Mouse (Mus musculus) heart, embryonic 14.5 days (tissue): ENCODE data around the gene Tmem179. TPM values are rescaled to one million over a fixed set of nuclear protein-coding genes. Genes with fewer than 3 reads are reported as not detected.

Source experiments
- ATAC-seq: fragments of 200-750 bp; cut with Nextera tagmentation; 2 replicates; pipeline ENCODE4 v1.8.0; 2017; ENCODE audit warnings: low read depth, moderate TSS enrichment; ENCODE audit not compliant: insufficient number of reproducible peaks, insufficient read depth, low FRiP score
- H3K27ac ChIP-seq, 2 experiments: fragments of 200-500 bp in 1 of 2; fragments of 300-500 bp in 1 of 2; sonication (generic) in 1 of 2; replicated peaks in 1 of 2; 2 replicates each; pipeline ENCODE4 v1.5.1; 2012 to 2014; ENCODE audit warnings: low read depth in 2 of 2, low read length in 2 of 2, control low read depth in 1 of 2, mild to moderate bottlenecking in 1 of 2, mixed read lengths in 1 of 2; ENCODE audit not compliant: control insufficient read depth in 1 of 2, insufficient read depth in 1 of 2
- H3K27me3 ChIP-seq: fragments of 300-500 bp; sonication (generic); 2 replicates; pipeline ENCODE4 v1.6.1; 2014; ENCODE audit warnings: mild to moderate bottlenecking, low read length, control low read depth; ENCODE audit not compliant: control insufficient read depth, insufficient read depth
- H3K36me3 ChIP-seq: fragments of 300-500 bp; sonication (generic); 2 replicates; pipeline ENCODE4 v1.6.1; 2014; ENCODE audit warnings: mild to moderate bottlenecking, control low read depth, low read length, mixed read lengths; ENCODE audit not compliant: control insufficient read depth, insufficient read depth
- H3K4me1 ChIP-seq, 2 experiments: fragments of 200-500 bp in 1 of 2; fragments of 300-500 bp in 1 of 2; sonication (generic) in 1 of 2; 2 replicates each; pipeline ENCODE4 v1.6.1; 2012 to 2014; ENCODE audit warnings: low read length in 2 of 2, control low read depth in 1 of 2, mixed read lengths in 1 of 2; ENCODE audit not compliant: control insufficient read depth in 2 of 2, insufficient read depth in 2 of 2
- H3K4me2 ChIP-seq: fragments of 300-500 bp; sonication (generic); 2 replicates; pipeline ENCODE4 v1.6.1; 2014; ENCODE audit warnings: mild to moderate bottlenecking, low read length
- H3K4me3 ChIP-seq, 2 experiments: fragments of 200-500 bp in 1 of 2; fragments of 300-500 bp in 1 of 2; sonication (generic) in 1 of 2; 2 replicates each; pipeline ENCODE4 v1.5.1; 2012 to 2014; ENCODE audit warnings: low read length in 2 of 2, mild to moderate bottlenecking in 2 of 2, control low read depth in 1 of 2, low read depth in 1 of 2, moderate library complexity in 1 of 2; ENCODE audit not compliant: control insufficient read depth in 1 of 2, insufficient read depth in 1 of 2
- H3K9ac ChIP-seq: fragments of 300-500 bp; sonication (generic); 2 replicates; pipeline ENCODE4 v1.6.1; 2014; ENCODE audit warnings: mild to moderate bottlenecking, low read length
- H3K9me3 ChIP-seq: fragments of 300-500 bp; sonication (generic); 2 replicates; pipeline ENCODE4 v1.6.1; 2016; ENCODE audit warnings: low read length, control low read depth; ENCODE audit not compliant: control insufficient read depth
- WGBS: fragments of 180-500 bp; shearing (Covaris S2); extraction: QIAGEN DNeasy Blood & Tissue Kit; methylation state at CpG from one replicate; pipeline ENCODE4 v1.1.7; 2014; 5-methylcytosine and 5-hydroxymethylcytosine counted together
- polyA plus RNA-seq: library from polyadenylated mRNA; unstranded; fragments of >200 nt; fragmentation: Nextera tagmentation; extraction: Ambion mirVana; gene quantifications from 2 replicates; pipeline ENCODE4 v1.2.1, GENCODE M21; 2014

Tmem179 gene
- polyA plus RNA-seq, 1 experiment from 2014 or later, result 0.54 TPM

DNA sequence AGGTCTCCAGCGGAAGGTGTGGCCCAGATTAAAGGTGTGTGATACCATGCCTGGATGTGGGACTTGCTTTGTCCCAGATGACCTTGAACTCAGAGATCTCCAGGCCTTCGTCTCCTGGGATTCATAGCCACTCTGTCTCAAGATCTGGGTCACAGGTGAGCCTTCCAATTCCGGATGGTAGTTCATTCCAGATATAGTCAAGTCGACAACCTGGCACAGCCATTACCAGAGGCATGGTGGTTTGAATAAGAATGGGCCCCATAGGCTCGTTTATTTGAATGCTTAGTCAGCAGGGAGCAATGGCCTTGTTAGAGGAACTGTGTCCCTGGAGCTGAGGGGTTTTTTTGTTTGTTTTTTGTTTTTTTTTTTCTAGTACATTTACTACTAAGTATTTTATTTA is 40.7 kb upstream of the Tmem179 start:
- 85% methylated on average over 5 of the region's 5 CpGs for WGBS
- ATAC-seq, result no peak

DNA sequence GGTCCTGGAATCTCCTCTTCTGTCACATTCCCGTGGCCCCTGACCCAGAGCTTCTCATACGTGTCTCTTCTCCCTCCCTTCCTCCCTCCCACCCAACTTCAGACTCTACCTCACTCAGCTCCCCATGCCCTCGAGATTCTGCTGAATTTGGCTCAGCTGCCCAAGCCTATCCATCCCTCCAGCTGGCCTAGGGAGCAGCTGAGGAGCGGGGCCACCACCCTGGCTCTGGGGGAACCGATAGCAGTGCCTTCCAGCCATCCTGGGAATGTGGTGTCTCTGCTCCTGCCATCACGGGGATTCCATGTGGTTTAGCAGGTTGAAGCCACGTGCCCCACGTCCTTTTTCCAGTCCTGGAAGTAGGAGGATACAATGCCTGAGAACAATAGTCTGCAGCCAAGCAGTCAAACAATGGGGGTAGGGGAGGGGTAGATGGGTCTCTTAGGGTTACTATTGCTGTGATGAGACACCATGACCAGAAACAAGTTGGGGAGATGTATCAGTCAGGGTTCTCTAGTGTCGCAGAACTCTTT is 40.0 kb upstream of the Tmem179 start:
- WGBS, result 69% methylated on average over 9 of the region's 9 CpGs
- H3K9me3 ChIP-seq, result no peaks in the 10 kb centered on the region
- no peak overlapping the region for H3K27ac ChIP-seq

More for the DNA sequence above, 40.7 kb upstream of the Tmem179 start:
- Histone ChIP-seq H3K9me3 (no peaks in the 10 kb centered on the region), H3K36me3 (no peaks in the 10 kb centered on the region), H3K4me2 (no peak overlapping the region), H3K27me3 (no peaks in the 10 kb centered on the region), H3K9ac (no peak overlapping the region), H3K4me1 (peaks cover 4% of the 10 kb centered on the region in 2 experiments; a peak in 2 of 4 replicates), H3K27ac (no peak overlapping the region), H3K4me3 (no peak overlapping the region)

DNA sequence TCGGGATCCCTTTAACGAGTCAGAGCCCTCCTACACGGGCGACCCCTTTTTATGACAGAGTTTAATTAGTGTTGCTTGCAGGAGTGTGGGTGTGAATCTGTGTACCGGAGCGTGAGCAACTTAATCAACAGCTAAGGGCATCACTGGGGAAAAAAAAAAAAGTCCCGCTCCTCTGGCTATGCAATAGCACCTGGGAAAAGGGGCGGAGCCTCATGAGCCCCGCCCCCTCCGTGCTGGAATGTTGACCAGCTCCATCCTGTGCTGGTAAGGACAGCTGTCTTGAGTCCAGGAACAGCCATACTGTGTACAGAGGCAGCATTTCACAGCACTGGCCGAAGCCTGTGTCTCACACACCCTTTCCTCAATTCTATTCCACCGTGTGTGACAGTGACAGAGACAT is 38.4 kb upstream of the Tmem179 start:
- H3K4me3 ChIP-seq, result no peak overlapping the region
- no peaks in the 10 kb centered on the region for H3K9me3 ChIP-seq
- no peak overlapping the region for H3K27ac ChIP-seq
- peaks cover 0 to under 1% of the 10 kb centered on the region in 2 experiments; a peak in 2 of 4 replicates for H3K4me1 ChIP-seq
- no peak overlapping the region for H3K4me2 ChIP-seq
- H3K9ac ChIP-seq, result no peak overlapping the region
- no peaks in the 10 kb centered on the region for H3K27me3 ChIP-seq
- ATAC-seq, result no peak
- WGBS, result 39% methylated on average over 12 of the region's 12 CpGs
- no peaks in the 10 kb centered on the region for H3K36me3 ChIP-seq

More for the DNA sequence above, 40.0 kb upstream of the Tmem179 start:
- H3K4me2 ChIP-seq, result no peak overlapping the region
- no peaks in the 10 kb centered on the region for H3K27me3 ChIP-seq
- peaks cover 4% of the 10 kb centered on the region in 2 experiments; a peak in 2 of 4 replicates for H3K4me1 ChIP-seq
- no peak overlapping the region for H3K9ac ChIP-seq
- no peaks in the 10 kb centered on the region for H3K36me3 ChIP-seq
- no peak for ATAC-seq
- H3K4me3 ChIP-seq, result no peak overlapping the region

DNA sequence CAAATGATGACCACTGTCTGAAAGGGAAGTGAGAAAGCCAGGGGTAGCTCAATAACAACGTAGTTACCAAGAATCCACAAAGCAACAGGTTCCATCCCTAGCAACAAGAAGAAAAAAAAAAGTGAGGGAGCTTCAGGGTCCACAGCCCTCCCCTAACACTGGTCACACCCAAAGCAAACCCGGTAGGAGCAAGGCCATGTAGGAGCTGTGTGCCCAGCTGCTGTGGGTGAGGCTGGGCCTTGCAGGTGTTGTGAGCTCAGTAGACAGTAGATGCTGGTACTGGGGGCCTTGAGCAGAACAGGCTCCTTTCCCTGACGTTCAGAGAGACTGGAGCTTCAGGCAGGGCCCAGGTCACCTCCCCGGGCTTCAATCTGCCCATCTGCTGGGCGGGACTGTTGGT is 36.0 kb upstream of the Tmem179 start:
- no peak for ATAC-seq
- no peaks in the 10 kb centered on the region for H3K36me3 ChIP-seq
- no peaks in the 10 kb centered on the region for H3K4me1 ChIP-seq
- H3K4me3 ChIP-seq, result no peak overlapping the region
- H3K9ac ChIP-seq, result no peak overlapping the region
- H3K4me2 ChIP-seq, result no peak overlapping the region
- no peaks in the 10 kb centered on the region for H3K9me3 ChIP-seq
- 49% methylated on average over 5 of the region's 5 CpGs for WGBS
- no peak overlapping the region for H3K27ac ChIP-seq
- H3K27me3 ChIP-seq, result no peaks in the 10 kb centered on the region

DNA sequence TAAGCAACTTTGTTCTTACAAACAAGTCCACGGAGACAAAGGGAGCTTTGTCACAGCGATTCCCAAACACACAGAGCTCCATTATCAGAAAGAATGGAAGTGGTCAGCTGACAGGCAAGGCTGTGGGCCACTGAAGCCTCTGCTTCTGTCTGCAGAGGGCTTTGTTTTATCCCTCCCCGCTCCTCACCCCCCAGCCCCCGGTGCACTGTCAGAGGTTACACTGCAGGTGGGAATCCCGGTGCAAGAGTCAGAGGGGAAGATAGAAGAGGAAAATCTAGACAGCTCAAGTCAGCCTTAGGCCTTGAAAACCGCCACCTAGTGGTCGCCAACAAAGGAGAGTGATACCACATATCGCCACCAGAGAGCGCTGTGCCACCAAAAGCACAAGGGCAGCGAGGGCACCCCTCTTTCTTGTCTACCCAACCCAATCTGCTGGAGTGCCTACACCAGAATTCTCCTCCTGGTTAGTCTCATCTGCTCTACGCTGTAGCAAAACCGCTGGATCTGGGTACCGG is 35.4 kb upstream of the Tmem179 start:
- Histone ChIP-seq H3K9ac (no peak overlapping the region), H3K4me3 (no peak overlapping the region), H3K4me2 (no peak overlapping the region), H3K9me3 (no peaks in the 10 kb centered on the region), H3K27me3 (no peaks in the 10 kb centered on the region), H3K36me3 (no peaks in the 10 kb centered on the region), H3K27ac (no peak overlapping the region), H3K4me1 (no peaks in the 10 kb centered on the region)
- 9% methylated on average over 13 of the region's 13 CpGs for WGBS
- no peak for ATAC-seq

DNA sequence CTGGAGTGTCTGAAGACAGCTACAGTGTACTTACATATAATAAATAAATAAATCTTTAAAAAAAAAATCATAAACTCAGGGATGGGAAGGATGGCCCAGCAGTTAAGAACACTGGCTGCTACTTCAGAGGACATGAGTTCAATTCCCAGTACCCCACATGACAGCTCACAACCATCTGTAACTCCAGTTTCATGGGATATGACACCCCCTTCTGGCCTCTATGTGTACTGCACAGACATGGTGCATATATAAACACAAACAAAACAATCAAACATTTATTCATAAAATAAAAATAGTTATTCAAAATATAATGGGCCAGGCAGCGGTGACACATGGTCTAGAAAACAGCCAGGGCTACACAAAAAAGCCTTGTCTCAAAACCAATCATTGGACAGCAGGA is 32.7 kb upstream of the Tmem179 start:
- H3K27ac ChIP-seq, result no peak overlapping the region
- H3K9me3 ChIP-seq, result no peaks in the 10 kb centered on the region
- peaks cover 0 to 6% of the 10 kb centered on the region in 2 experiments; a peak in 1 of 4 replicates for H3K4me1 ChIP-seq
- no peak overlapping the region for H3K4me3 ChIP-seq
- ATAC-seq, result no peak
- no peak overlapping the region for H3K4me2 ChIP-seq
- 87% methylated on average over 1 of the region's 1 CpGs for WGBS
- no peaks in the 10 kb centered on the region for H3K27me3 ChIP-seq
- H3K9ac ChIP-seq, result no peak overlapping the region
- H3K36me3 ChIP-seq, result no peaks in the 10 kb centered on the region

DNA sequence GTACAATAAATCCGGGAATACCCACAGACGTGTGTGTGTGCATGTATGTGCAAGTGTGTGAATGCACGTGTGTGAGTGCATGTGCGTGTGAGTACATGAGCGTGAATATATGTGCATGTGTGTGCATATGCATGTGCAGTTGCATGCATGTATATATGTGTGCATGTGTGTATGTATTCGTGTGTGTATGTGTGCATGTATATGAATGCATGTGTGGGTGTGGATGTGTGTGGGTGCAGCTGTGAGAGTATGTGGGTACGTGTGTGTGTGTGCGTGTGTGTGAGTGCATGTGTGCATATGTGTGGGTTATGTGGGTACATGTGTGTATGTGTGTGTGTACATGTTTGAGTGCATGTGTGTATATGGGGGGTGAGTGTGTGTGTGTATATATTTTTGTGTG is 29.6 kb upstream of the Tmem179 start:
- Histone ChIP-seq H3K9me3 (no peaks in the 10 kb centered on the region), H3K4me2 (no peak overlapping the region), H3K4me1 (peaks cover 10 to 12% of the 10 kb centered on the region in 2 experiments; a peak in 3 of 4 replicates), H3K27me3 (0 out of 2 replicates have a peak, but pooled peaks cover 3% of the 10 kb centered on the region), H3K9ac (no peak overlapping the region), H3K36me3 (no peaks in the 10 kb centered on the region), H3K4me3 (no peak overlapping the region), H3K27ac (no peak overlapping the region)
- WGBS, result 93% methylated on average over 8 of the region's 8 CpGs
- ATAC-seq, result no peak
